Mouse (Mus musculus): ENCODE data around the gene Enho.

The Enho gene

GRCm38 (mm10) chr4:41663614-41664013 is 23.5 kb upstream of the Enho start:
- DNase-seq (ENCODE audit: low spot score in 2 of 2): no peak

DNA sequence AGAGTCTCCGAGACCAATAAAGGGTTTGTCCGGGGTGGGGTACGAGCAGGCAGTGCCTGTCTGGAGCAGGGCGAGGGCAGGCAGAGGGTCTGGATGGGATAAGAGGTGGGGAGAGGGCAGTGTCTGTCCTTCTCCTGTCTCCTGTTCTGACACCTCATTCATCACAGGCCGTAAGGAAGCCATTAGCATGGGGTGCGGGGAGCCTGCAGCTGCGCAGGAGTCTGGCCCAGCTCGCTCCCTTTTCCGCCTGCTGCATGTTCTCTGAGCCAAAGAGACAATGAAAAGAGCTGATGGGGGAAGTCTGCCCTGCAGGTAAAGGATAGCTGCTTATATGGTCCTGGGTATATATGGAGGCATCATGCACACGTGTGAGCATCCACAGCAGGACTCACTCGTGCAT is 22.6 kb upstream of the Enho start:
- DNase-seq (ENCODE audit: low spot score in 2 of 2): no peak

- no peak for DNase-seq (ENCODE audit: low spot score in 2 of 2)
Observed at GRCm38 (mm10) chr4:41660851-41661430, 20.8 kb upstream of the Enho start.

- no peak for DNase-seq (ENCODE audit: low spot score in 2 of 2)
Observed at GRCm38 (mm10) chr4:41659556-41659955, 19.4 kb upstream of the Enho start.

GRCm38 (mm10) chr4:41658566-41659384 is 18.7 kb upstream of the Enho start:
- DNase-seq (ENCODE audit: low spot score in 2 of 2): no peak

- no peak for DNase-seq (ENCODE audit: low spot score in 2 of 2)
Observed at GRCm38 (mm10) chr4:41655525-41655924, 15.4 kb upstream of the Enho start.

- DNase-seq (ENCODE audit: low spot score in 2 of 2): peak in 1 of 2 experiments; percentile 58
Observed at GRCm38 (mm10) chr4:41654217-41654616, 14.1 kb upstream of the Enho start.

GRCm38 (mm10) chr4:41653730-41654129 is 13.6 kb upstream of the Enho start:
- no peak for DNase-seq (ENCODE audit: low spot score in 2 of 2)

GRCm38 (mm10) chr4:41653296-41653695 is 13.2 kb upstream of the Enho start:
- peak; percentile 30 to 79 for DNase-seq (ENCODE audit: low spot score in 2 of 2)

DNA sequence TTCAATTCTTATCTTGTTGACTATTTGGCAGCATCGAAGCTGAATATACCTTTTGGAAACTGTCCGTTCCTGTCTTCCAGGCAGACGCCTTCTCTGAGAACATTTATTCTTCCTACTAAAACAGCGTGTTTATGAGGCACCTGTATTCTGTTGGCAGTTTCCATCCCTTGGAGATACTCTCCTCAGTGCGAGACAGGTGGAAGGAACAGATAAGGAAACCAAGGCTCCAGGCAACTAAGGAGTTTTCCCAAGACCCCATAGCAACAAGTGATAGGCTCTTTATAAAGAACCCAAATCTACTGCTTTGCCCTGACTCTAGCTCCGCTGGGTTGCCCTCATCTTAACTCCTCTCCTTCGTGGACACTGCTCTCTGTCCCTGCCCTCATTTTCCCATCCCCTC is 8.5 kb upstream of the Enho start:
- no peak for DNase-seq (ENCODE audit: low spot score in 2 of 2)

- no peak for DNase-seq (ENCODE audit: low spot score in 2 of 2)
Observed at GRCm38 (mm10) chr4:41648157-41648556, 8.0 kb upstream of the Enho start.

DNA sequence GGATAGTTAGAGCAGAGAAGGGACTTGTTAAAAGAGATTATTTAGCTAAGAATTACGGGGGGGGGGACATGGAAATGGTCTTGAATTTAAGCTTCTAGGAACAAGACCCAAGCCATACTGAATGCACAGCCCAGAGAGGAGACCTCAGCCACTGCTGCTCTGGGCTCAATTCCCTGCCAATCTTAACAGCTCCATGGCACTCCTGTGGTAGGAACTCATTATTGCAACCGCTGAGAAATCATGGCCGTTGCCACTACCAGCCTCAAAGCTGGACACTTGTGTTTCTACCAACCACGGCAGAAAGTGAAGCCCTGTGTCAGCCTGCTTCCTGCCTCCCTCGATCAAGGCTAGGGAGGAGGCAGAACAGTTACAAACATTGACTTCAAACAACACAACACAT is 5.4 kb upstream of the Enho start:
- DNase-seq (ENCODE audit: low spot score in 2 of 2): no peak

DNA sequence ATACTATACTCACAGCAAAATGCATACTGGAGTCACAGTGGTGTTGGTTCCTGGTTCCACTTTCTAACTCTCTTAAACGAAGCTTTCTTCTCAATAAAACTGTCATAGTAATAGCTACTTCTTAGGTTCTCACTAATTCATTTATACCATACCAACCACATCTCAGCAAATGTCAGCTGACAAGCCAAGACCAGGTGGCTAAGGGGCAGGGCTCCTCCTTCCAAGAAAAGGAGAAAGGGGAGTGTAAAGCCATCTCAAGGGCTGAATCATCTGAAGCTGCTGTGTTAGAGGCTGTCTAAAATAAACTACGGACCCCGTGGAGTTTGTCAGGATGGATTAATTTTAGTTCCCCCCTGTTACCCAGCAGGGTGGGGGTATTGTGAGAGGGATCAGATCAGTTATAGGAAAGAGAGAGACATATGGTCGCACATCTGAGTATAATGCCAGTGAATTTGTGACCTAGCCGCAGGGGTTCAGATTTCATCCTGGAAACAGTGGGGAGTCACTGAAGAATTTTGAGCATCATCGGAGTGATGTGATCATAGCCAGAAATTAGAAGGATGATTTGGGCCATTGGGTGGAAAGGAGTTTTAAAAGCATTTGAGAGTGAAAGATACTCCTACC is 1.2 kb upstream of the Enho start:
- DNase-seq (ENCODE audit: low spot score in 2 of 2): no peak

GRCm38 (mm10) chr4:41639214-41639841 is 796 bp downstream of the Enho start:
- peak in 1 of 2 experiments; percentile 12 for DNase-seq (ENCODE audit: low spot score in 2 of 2)

- DNase-seq (ENCODE audit: low spot score in 2 of 2): no peak
Observed at GRCm38 (mm10) chr4:41638828-41639213, 1.3 kb downstream of the Enho start.

DNA sequence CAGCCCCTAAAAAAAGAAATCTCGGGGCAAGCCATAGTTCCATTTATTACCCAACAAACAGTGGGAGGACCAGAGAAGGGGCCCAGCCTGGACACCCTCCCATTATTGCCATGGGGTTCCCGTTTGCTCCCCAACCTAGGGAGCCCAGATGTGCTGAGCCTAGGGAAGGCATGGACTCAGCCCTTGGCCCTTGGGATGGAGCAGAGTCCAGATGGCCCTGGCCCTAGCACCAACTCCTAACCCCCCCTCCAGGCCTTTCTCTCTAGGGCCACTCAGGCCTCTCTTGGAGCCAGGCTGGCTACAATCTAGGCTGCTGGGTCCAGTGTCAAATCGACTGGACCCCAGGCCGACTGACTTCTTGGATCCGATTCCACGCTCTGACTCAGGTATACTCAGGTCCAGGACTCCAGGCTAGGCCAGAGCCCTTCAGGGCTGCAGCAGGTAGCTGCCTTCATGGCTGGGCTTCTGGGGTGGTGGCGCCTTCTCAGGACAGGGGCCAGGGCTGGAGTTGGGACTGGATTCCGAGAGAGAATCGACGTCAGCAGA is 1.9 kb downstream of the Enho start:
- no peak for DNase-seq (ENCODE audit: low spot score in 2 of 2)

GRCm38 (mm10) chr4:41636882-41637635 is 3.1 kb downstream of the Enho start:
- DNase-seq (ENCODE audit: low spot score in 2 of 2): no peak

DNA sequence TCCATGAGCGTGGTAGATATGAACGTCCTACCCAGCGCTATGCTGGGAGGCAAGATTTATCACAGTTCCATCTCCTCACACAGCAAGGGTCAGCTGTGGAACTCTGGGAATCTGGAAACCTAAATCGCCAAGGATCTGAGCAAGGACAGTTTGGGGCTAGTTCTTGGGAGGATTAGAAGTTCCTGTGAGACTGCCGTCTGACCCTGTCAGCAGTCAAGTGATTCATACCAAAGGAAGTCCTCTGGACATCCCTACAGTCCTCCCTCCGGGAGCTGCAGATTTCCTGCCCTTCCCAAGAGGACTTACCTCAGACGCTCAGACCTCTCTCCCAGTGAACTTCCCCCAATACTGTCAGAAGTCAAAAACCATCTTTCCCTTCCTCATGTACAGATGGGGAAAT is 3.8 kb downstream of the Enho start:
- DNase-seq (ENCODE audit: low spot score in 2 of 2): no peak

GRCm38 (mm10) chr4:41635906-41636305 is 4.2 kb downstream of the Enho start:
- DNase-seq (ENCODE audit: low spot score in 2 of 2): no peak

DNA sequence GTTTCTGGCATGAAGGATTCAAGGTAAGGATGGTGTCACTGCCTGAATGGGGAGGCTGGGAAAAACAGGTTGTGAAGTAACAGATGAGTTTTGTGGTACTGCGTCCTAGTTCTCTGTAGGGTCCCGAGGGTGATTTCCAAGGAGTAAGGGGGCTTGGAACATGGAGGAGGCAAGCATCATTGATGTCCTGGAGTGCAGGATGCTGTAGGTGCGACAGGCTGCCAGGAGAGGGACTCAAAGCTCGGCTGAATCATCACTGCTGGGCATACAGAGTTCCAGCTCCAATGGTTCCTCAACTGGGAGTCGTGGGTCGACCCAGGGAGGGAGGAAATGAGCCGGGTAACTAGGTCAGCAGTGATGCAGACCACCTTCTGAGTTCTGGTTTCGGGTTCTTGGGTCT is 4.9 kb downstream of the Enho start:
- no peak for DNase-seq (ENCODE audit: low spot score in 2 of 2)

DNA sequence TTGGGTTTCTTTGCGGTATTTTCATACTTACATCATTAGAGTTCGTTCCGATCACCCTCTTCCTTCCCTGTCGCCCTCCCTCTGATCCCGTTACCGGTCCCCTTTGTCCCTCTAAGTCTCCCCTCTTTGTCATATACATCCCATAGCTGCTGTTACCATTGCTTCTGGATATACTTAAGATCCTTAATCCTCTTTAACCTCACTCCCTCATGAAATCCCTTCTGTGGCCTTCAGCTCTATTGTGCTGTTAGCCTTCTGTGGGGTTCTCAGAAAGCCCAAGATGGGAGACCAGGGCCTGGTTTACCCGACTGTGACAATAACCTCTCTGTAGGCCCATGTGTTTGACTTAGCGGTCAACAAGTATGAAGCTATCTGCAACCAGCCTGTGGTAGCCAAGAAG is 5.5 kb downstream of the Enho start:
- DNase-seq (ENCODE audit: low spot score in 2 of 2): no peak

GRCm38 (mm10) chr4:41633001-41633400 is 7.1 kb downstream of the Enho start:
- no peak for DNase-seq (ENCODE audit: low spot score in 2 of 2)

Data from spleen, postnatal 10 days (tissue).